Mouse (Mus musculus): ENCODE measurements around the gene Nfu1. TPM values are rescaled to one million over a fixed set of nuclear protein-coding genes. Genes with fewer than 3 reads are reported as not detected.
A peak's percentile ranks its signal among the peaks of the same experiment; 100 is the strongest.
"Not testable (repeated sequence)": the region's sequence is repeated elsewhere in the genome, so short reads cannot be mapped to it uniquely, and the experiment has no call there.

Gene Nfu1
- polyA plus RNA-seq, 1 experiment from 2014 or later = 75.6 TPM

DNA sequence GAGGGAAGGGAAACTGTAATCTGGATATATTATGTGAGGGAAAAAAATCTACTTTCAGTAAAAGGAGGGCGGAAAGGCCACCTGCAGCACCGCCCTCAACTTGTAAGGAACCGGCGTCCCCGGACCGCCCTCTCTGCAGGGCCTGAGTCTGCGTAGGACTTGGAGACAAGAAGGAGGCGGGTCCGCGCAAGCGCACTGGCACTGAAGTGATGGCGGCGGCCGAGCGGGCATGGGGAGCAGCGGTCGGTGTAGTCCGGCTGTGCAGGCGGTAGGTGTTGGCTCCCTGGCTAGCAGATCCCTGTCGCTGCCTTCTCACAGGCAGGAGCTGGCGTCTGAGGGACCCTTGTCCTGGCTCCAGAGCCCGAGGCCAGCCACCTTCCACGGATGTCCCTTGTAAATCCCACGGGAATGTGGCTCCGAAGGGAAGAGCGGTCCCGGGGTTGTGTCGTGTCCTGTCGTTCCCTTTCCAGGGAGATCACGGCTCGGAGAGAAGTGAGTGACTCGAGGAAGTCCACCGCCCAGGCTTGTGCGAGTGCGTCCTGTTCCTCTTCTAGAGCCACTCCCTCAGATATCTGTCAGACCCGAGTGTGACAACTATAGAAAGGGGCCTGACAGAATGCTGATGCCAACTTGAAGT, 774 bp downstream of the Nfu1 start:
- under 1% methylated on average over 36 of the region's 36 CpGs for WGBS
- Histone ChIP-seq H3K9me3 (ENCODE audit: control insufficient read depth) (no peaks in the 10 kb centered on the region), H3K4me1 (replicated peaks; ENCODE audit: control insufficient read depth, insufficient read depth, low read length) (0 out of 2 replicates have a peak, but pooled peaks cover 4% of the 10 kb centered on the region), H3K36me3 (ENCODE audit: control insufficient read depth, insufficient read depth) (peaks cover 12% of the 10 kb centered on the region; the same call in 1 of the 2 replicates), H3K4me2 (replicated peaks; ENCODE audit: low read depth) (peak overlapping the region; percentile 81), H3K4me3 (ENCODE audit: low read depth, low read length) (peak overlapping the region; percentile 93), H3K9ac (ENCODE audit: low read depth, low read length) (peak overlapping the region; percentile 90), H3K27ac (ENCODE audit: low read depth, low read length) (peak overlapping the region; percentile 87), H3K27me3 (replicated peaks; ENCODE audit: control insufficient read depth, insufficient read depth, low read length) (no peaks in the 10 kb centered on the region)
- TF ChIP-seq CTCF (IDR thresholded peaks at IDR 0.05; ENCODE audit: low read depth) = no peak
- ATAC-seq = peak; percentile 94

DNA sequence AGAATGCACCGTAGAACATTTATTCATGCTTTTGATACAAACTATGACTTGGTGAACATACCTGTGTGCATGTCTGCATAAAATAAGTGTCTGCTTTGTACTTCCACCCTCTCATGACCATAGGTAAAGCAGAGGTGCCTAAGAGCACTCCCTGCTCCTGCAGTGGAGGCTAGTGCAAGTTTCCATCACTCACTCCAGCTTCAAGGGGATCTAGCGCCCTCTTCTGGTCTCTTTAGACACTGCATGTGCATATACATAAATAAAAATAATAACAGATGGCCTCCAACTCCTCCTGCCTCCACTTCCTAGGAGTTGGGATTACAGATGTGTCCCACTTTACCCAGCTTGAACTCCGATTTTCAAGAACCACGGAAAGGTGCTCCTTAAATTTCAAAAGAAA, 7.9 kb downstream of the Nfu1 start:
- Histone ChIP-seq H3K4me3 (ENCODE audit: low read depth, low read length) (no peak overlapping the region), H3K4me1 (replicated peaks; ENCODE audit: control insufficient read depth, insufficient read depth, low read length) (no peaks in the 10 kb centered on the region), H3K27me3 (replicated peaks; ENCODE audit: control insufficient read depth, insufficient read depth, low read length) (no peaks in the 10 kb centered on the region), H3K9ac (ENCODE audit: low read depth, low read length) (no peak overlapping the region), H3K27ac (ENCODE audit: low read depth, low read length) (no peak overlapping the region), H3K36me3 (ENCODE audit: control insufficient read depth, insufficient read depth) (peaks cover 57% of the 10 kb centered on the region), H3K4me2 (replicated peaks; ENCODE audit: low read depth) (no peak overlapping the region), H3K9me3 (ENCODE audit: control insufficient read depth) (no peaks in the 10 kb centered on the region)
- 69% methylated on average over 4 of the region's 4 CpGs for WGBS
- TF ChIP-seq CTCF (IDR thresholded peaks at IDR 0.05; ENCODE audit: low read depth) = peak; percentile 78
- ATAC-seq = no peak

DNA sequence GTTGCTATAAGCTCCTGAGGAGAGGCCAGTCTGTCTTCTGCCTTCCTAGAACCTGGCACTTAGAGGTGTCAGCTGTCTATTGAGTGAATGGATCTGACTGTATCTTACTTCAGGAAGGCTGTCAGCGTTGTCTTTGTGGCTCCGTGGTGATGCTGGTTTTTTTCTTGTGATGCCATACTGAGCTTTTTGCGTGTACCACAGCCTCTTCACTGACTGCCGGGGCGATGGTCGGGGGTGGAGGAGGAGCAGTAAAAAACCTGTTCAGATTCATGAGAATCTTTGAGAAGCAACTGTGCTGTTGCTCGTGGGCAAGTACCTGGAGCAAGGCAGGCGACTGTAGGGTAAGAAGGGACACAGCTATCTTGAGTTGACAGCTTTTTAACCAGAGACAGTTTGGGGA, 9.8 kb downstream of the Nfu1 start:
- Histone ChIP-seq H3K9me3 (ENCODE audit: control insufficient read depth) (no peaks in the 10 kb centered on the region), H3K4me1 (replicated peaks; ENCODE audit: control insufficient read depth, insufficient read depth, low read length) (no peaks in the 10 kb centered on the region), H3K36me3 (ENCODE audit: control insufficient read depth, insufficient read depth) (peaks cover 66% of the 10 kb centered on the region), H3K9ac (ENCODE audit: low read depth, low read length) (no peak overlapping the region), H3K27ac (ENCODE audit: low read depth, low read length) (no peak overlapping the region), H3K27me3 (replicated peaks; ENCODE audit: control insufficient read depth, insufficient read depth, low read length) (no peaks in the 10 kb centered on the region), H3K4me3 (ENCODE audit: low read depth, low read length) (no peak overlapping the region), H3K4me2 (replicated peaks; ENCODE audit: low read depth) (no peak overlapping the region)
- TF ChIP-seq CTCF (IDR thresholded peaks at IDR 0.05; ENCODE audit: low read depth) = no peak
- no peak for ATAC-seq
- 92% methylated on average over 8 of the region's 8 CpGs for WGBS

DNA sequence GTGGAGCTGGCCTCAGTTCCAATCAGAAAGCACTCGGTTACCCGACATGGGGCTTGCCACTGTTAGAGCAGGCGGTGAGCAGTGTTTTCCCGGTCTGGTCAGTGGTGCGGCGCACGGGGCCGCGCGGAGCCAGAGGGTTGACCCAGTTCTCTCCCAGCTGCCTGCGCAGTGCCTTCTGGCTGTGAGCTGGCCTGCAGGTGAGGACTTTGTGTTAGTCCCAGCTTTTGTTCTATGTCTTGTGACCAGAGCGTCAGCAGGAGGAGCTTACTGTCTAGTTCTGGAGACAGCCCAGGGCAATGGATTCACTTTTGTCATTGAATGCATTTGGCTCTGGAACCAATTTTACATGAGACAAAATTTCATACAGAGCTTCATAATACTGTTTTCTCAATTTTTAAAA, 12.8 kb downstream of the Nfu1 start:
- 98% methylated on average over 12 of the region's 12 CpGs for WGBS
- TF ChIP-seq CTCF (IDR thresholded peaks at IDR 0.05; ENCODE audit: low read depth) = no peak

DNA sequence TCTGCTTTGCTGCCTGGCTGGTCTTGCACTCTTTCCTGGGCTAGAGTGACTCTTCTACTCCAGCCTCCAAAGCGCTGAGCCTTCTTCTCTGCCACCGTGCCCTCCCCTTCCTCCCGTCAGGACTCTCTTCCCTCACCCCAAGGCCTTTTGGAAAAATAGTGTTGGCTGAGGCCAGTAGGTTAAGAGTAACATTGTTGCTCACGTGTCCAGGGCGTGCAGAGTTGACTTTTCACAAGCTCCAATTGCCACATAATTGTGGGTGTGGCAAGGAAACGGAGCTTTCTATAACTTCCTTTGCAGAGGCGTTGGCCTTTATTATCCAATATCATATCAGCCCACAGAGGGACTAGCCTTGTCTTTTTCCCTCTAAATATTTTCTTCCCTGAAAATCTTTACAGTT, 17.9 kb downstream of the Nfu1 start:
- no peak overlapping the region for H3K9ac ChIP-seq (ENCODE audit: low read depth, low read length)
- ATAC-seq = peak; percentile 68

More for the DNA sequence above, 12.8 kb downstream of the Nfu1 start:
- peaks cover 69% of the 10 kb centered on the region for H3K36me3 ChIP-seq (ENCODE audit: control insufficient read depth, insufficient read depth)
- no peak overlapping the region for H3K9ac ChIP-seq (ENCODE audit: low read depth, low read length)
- H3K9me3 ChIP-seq (ENCODE audit: control insufficient read depth) = no peaks in the 10 kb centered on the region
- H3K4me2 ChIP-seq (replicated peaks; ENCODE audit: low read depth) = no peak overlapping the region
- no peak overlapping the region for H3K4me3 ChIP-seq (ENCODE audit: low read depth, low read length)
- no peak for ATAC-seq
- no peaks in the 10 kb centered on the region for H3K27me3 ChIP-seq (replicated peaks; ENCODE audit: control insufficient read depth, insufficient read depth, low read length)
- no peaks in the 10 kb centered on the region for H3K4me1 ChIP-seq (replicated peaks; ENCODE audit: control insufficient read depth, insufficient read depth, low read length)
- H3K27ac ChIP-seq (ENCODE audit: low read depth, low read length) = no peak overlapping the region

DNA sequence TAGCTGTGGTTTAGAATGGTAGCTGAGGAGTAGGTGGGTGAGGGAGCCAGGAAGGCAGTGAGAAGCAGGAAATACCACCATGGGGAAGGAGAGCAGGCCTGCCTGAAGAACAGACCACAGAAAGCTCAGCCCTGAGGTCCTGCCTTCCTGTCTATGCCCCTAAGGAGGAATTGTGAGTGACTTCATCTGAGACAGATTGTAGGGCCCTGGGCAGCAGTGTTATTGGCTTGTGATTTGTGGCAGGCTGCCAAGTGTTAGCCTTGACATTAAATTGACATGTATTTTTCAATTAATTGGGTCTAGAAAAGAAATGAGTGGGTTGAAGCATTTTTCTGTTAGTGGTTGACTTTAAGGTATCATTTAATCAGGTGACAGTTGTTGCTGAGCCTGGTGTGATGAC, 19.8 kb downstream of the Nfu1 start:
- no peak overlapping the region for H3K4me3 ChIP-seq (ENCODE audit: low read depth, low read length)
- no peak overlapping the region for H3K4me2 ChIP-seq (replicated peaks; ENCODE audit: low read depth)
- H3K36me3 ChIP-seq (ENCODE audit: control insufficient read depth, insufficient read depth) = peaks cover 24% of the 10 kb centered on the region; the same call in 1 of the 2 replicates
- H3K27me3 ChIP-seq (replicated peaks; ENCODE audit: control insufficient read depth, insufficient read depth, low read length) = no peaks in the 10 kb centered on the region
- H3K4me1 ChIP-seq (replicated peaks; ENCODE audit: control insufficient read depth, insufficient read depth, low read length) = peaks cover 4% of the 10 kb centered on the region; the same call in 1 of the 2 replicates
- no peak overlapping the region for H3K9ac ChIP-seq (ENCODE audit: low read depth, low read length)
- no peak for ATAC-seq
- no peak for TF ChIP-seq CTCF (IDR thresholded peaks at IDR 0.05; ENCODE audit: low read depth)
- no peaks in the 10 kb centered on the region for H3K9me3 ChIP-seq (ENCODE audit: control insufficient read depth)
- H3K27ac ChIP-seq (ENCODE audit: low read depth, low read length) = peak overlapping the region; percentile 60; the same call in 1 of the 2 replicates

More for the DNA sequence above, 17.9 kb downstream of the Nfu1 start:
- WGBS = 34% methylated on average over 7 of the region's 7 CpGs
- Histone ChIP-seq H3K27me3 (replicated peaks; ENCODE audit: control insufficient read depth, insufficient read depth, low read length) (no peaks in the 10 kb centered on the region), H3K9me3 (ENCODE audit: control insufficient read depth) (no peaks in the 10 kb centered on the region), H3K4me1 (replicated peaks; ENCODE audit: control insufficient read depth, insufficient read depth, low read length) (peaks cover 4% of the 10 kb centered on the region; the same call in 1 of the 2 replicates), H3K27ac (ENCODE audit: low read depth, low read length) (0 out of 2 replicates have a peak overlapping the region, but pooled peaks have one; percentile 29), H3K36me3 (ENCODE audit: control insufficient read depth, insufficient read depth) (peaks cover 40% of the 10 kb centered on the region), H3K4me2 (replicated peaks; ENCODE audit: low read depth) (no peak overlapping the region), H3K4me3 (ENCODE audit: low read depth, low read length) (no peak overlapping the region)
- TF ChIP-seq CTCF (IDR thresholded peaks at IDR 0.05; ENCODE audit: low read depth) = no peak

DNA sequence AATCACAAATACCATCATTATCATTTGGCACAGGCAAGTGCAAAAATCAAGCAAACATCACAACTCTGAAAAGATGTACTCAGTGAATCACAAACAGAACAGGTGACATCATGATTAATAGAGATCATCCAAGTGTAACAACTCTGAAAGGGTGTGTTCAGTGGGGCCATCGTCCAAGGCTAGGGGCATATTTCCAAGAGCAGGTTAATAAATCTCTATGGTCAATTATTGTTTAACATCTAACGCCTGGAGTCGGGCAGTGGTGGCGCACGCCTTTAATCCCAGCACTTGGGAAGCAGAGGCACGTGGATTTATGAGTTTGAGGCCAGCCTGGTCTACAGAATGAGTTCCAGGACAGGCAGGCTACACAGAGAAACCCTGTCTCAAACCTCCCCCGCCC, 22.3 kb downstream of the Nfu1 start:
- H3K9me3 ChIP-seq (ENCODE audit: control insufficient read depth); H3K36me3 ChIP-seq (ENCODE audit: control insufficient read depth, insufficient read depth); H3K4me1 ChIP-seq (replicated peaks; ENCODE audit: control insufficient read depth, insufficient read depth, low read length); H3K4me3 ChIP-seq (ENCODE audit: low read depth, low read length); H3K4me2 ChIP-seq (replicated peaks; ENCODE audit: low read depth); H3K9ac ChIP-seq (ENCODE audit: low read depth, low read length); H3K27ac ChIP-seq (ENCODE audit: low read depth, low read length); H3K27me3 ChIP-seq (replicated peaks; ENCODE audit: control insufficient read depth, insufficient read depth, low read length): not testable (repeated sequence)
- peak; percentile 72 for ATAC-seq
- WGBS = 35% methylated on average over 7 of the region's 7 CpGs
